Mouse (Mus musculus) cortical plate, adult 2 months (tissue): ENCODE measurements around the gene Nrros.

Experiments used
- CTCF ChIP-seq: fragments of 200-500 bp; IDR thresholded peaks from 2 replicates; pipeline ENCODE4 v1.5.1; 2011; ENCODE audit warnings: mild to moderate bottlenecking, control low read depth, low read length; ENCODE audit not compliant: insufficient read depth; ENCODE audit errors: extremely low read depth
- POLR2A ChIP-seq: fragments of 200-500 bp; IDR thresholded peaks from 2 replicates; pipeline ENCODE4 v1.6.1; 2011; ENCODE audit warnings: mild to moderate bottlenecking, low read length, control low read depth; ENCODE audit not compliant: insufficient read depth; ENCODE audit errors: extremely low read depth

- no peak for TF ChIP-seq CTCF
- no peak for TF ChIP-seq POLR2A
Measured at GRCm38 (mm10) chr16:32176896-32177686, 11.7 kb upstream of the Nrros start.
